Mouse (Mus musculus) lung, postnatal 14 days (tissue): ENCODE results near the gene Ube2m.

Experiments
- DNase-seq: peaks from one replicate; pipeline ENCODE4 v3.0.0; 2021

The Ube2m gene

DNA sequence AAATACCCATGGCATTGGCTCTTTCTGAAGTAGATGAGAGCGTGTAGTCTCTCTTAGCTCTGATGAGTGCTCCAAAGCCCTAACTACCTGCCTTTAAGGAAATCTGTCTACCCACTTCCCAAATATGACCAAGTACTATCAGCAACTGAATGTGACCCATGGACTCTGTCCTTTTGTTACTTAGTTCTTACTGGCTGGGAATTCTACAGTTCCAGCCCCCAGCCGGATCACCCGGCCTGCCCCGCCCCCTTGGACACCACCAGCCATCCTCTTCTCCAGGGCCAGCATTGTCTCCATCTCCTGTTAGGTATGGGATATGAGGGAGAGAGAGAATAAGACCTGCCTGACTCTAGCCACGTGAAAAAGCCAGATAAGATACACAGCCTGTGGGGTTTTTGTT lies 40.0 kb downstream of the Ube2m start, which contains the start of gene Slc27a5:
Gene Slc27a5 (minus strand): TSS at position 140 of the 400 bp plus-strand sequence.
- DNase-seq = no peak

DNA sequence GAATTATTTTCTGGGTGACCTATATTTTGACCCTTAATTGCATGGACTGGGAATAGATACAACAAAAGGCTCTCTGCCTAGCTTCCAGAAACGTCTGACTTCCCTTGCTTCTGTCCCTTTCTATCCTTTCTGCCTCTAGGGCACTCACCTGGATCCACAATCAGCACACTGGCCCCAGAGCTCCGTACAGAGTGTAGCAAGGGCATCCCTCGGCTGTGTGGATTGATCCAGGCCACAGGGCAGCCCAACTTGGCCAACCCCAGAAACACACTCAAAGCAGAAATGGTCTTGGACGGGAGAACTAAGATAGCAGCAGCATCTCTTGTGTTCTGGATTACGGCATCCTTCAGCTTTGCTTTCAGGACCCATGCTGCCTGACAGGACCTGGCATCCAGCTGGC lies 40.8 kb downstream of the Ube2m start:
- DNase-seq = no peak

DNA sequence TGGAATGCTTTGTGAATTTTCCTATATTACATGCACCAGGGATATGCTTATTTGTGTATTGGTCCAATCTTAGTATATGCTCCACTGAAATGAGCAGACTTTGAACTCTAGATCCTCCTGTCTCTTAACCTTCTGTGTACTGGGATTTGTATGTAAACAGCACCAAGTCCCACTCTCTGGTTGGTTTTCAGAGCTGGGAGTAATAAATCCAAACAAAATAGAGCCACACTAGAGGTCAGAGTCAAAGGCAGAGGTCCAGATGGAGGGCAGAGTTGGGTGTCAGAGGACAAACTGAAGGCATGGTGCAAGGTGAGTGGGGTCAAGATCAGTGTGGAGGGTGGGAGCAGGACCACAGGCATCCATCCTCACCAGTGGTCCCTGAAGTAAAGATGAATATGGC lies 42.2 kb downstream of the Ube2m start:
- DNase-seq = no peak

DNA sequence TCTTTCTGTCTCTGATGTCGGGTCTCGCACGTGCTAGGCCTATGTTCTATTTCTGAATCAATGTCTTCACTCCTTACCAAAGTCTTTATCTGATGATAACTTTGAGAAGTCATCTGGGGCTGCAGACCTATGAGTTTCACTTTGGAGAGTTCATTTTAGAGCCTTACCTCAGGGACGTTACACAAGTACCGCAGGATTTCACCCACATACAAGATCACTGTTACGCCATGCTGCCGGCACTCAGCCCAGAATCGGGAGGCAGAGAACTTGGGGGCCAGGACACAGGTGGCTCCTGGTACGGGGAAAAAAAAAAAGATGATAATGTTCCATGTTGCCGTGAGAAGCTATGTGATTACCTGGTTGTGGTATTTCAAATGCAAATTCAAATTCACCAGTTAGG lies 44.9 kb downstream of the Ube2m start:
- no peak for DNase-seq

DNA sequence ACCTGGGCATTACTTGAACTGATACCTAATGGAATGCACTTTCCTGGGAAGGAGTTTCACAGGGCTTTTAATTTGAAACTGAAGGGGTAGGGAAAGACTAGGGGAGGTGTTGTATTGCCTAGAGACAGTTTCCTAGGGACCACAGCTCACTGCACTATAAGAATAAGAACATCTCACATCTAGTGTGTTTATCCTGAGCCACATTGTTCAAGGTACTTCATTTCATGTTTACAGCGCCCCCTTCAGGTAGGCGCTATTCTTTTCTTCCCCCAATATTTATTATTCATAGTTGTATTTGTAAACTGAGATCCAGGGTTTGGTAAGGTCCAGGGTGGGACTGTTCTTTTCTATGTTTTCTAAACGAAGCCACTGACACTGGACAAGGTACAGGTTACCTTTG lies 45.9 kb downstream of the Ube2m start:
- DNase-seq = peak; percentile 61

DNA sequence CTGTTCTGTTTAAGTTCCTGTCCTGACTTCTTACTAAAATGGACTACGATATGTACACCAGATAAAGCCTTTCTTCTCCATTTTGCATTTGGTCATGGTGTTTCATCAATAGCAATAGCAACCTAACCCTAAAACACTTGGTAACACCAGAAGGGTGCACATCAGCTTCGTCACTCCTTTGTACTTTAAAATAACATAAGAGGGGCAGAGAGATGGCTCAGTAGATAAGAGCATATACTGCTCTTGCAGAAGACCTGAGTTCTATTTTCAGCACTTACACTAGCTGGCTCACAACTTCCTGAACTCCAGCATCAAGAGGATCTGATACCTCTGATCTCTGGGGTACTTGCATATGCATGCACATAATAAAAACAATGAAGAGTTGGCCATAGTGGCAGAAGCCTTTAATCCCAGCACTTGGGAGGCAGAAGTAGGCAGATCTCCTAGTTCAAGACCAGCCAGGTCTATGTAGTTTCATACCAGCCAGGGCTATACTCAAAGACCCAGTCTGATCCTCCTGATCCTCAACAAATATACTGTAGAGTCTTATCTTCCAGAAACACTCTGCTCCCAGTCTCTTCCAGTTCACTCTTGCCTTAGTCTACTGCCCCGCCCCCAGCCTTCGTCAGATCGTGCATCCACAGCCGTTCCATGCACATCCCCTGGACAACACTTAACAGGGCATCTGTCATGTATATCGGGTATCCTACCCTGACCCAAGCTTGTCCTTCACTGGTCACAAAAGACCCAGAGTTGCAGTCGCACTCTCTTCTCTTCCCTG lies 50.5 kb downstream of the Ube2m start:
- DNase-seq = no peak

DNA sequence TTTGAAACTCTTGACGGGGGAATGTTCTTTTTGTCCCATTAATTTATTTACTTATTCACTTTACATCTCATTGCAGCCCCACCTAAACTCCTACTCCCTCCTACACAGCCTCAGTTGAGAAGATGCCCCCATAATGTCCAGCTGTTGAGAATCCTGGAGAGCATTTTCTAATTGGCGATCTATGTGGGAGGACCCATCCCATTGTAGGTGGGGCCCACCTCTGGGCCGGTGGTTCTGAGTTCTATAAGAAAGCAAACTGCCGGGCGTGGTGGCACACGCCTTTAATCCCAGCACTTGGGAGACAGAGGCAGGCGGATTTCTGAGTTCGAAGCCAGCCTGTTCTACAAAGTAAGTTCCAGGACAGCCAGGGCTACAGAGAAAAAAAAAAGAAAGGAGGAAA lies 51.2 kb downstream of the Ube2m start:
- no peak for DNase-seq

DNA sequence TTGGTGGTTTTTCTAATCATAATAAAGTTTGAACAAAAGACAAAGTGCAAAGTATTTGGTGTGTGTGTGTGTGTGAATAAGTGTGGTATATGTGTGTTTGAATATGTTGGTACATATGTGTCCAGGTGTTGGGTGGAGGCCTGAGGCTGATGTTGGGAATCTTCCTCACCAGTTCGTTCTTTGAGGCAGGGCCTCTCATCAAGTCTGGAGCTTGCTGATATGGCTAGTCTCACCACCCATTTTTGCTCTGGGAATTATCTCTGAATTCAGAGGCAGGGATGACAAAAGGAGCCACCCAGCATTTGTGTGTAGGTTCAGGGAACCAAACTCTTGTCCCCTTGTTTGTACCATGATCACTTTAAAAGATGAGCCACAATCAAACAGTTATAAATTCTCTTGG lies 52.4 kb downstream of the Ube2m start:
- no peak for DNase-seq
